Mouse (Mus musculus): ENCODE measurements around the gene Kcnk3. TPM values are rescaled to one million over a fixed set of nuclear protein-coding genes. Genes with fewer than 3 reads are reported as not detected.

Kcnk3 gene
- 0.16 and 0.31 TPM in 2 replicates for total RNA-seq (2012; rRNA removed)

DNA sequence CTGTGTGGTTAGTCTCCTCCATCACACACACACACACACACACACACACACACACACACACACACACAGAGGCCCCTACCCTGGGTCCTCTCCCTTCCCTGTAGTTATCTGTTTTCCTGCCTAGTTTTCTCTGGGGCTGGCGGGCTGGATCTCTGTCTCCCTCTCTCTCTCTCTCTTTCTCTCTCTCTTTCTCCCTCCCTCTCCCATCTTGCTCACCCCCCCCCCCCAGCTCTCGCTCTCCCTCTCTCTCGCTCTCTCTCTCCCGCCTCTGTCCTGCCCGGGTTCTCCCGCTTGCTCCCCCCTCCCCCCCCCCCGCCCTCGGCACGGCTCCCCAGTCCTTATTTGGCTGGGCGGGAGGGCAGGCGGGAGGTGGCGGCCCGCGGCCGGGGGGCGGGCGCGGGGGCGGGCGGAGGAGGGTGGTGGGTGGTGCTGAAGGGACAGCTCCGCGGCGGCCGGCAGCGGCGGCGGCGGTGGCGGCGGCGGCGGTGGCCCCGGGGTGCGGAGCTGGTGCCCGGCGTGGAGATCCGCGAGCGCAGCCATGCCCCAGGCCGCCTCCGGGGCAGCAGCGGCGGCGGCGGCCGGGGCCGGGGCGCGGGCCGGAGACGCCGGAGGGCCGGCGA lies at the start of gene Kcnk3:
Gene Kcnk3, plus strand, starts transcription at position 490 of the 620 bp plus-strand sequence.
- in situ Hi-C loops (cut with MboI; ENCODE audit: low sequenced_read_pairs in 2 of 2, unreplicated experiment in 2 of 2) = no loop called here
- DNase-seq (ENCODE audit: low read depth, low spot score) = no peak
- Histone ChIP-seq H3K4me1 (ENCODE audit: control insufficient read depth in 2 of 2, insufficient read depth in 2 of 2, low read length in 2 of 2, poor library complexity in 1 of 2) (peaks cover 0 to 4% of the 10 kb centered on the region in 2 experiments; a peak in 1 of 4 replicates), H3K27ac (ENCODE audit: insufficient read depth, low read depth, low read length, poor library complexity, severe bottlenecking) (no peak within 1 kb of the TSS), H3K4me3 (ENCODE audit: insufficient read depth in 1 of 2, low read depth in 1 of 2, low read length in 2 of 2, poor library complexity in 1 of 2, severe bottlenecking in 1 of 2) (peak within 1 kb of the TSS; percentile 56 to 69), H3K36me3 (ENCODE audit: control insufficient read depth, insufficient read depth, low read length, poor library complexity, severe bottlenecking) (no peaks in the 10 kb centered on the region), H3K9me3 (ENCODE audit: control insufficient read depth, insufficient read depth, low read depth, low read length) (no peaks in the 10 kb centered on the region), H3K9ac (ENCODE audit: insufficient read depth, low read depth, low read length, poor library complexity, severe bottlenecking) (0 out of 2 replicates have a peak within 1 kb of the TSS, but pooled peaks have one; percentile 22)
- TF ChIP-seq HCFC1 (IDR thresholded peaks at IDR 0.05; ENCODE audit: borderline replicate concordance, insufficient read depth, low read length) = no peak
- no peak for TF ChIP-seq ZC3H11A (IDR thresholded peaks at IDR 0.05; ENCODE audit: borderline replicate concordance, low read depth, low read length)

DNA sequence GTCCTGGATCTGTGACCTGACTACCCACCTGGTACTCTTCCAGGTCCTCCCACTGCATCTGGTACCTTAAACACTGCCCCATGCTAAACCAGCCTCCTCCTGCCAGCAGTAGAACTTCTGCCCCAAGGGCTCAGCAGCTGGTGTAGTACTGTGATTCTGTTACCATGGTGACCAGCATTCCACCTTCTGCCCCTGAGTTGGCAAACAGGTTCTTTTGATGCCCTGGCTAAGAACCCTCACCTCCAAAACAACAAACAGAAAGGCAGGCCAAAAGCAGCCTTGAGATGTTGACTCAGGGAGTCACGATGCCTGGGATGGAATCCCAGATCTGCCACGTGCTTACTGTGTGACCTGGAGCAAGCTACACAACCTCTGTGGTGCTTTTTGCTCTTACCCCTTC lies 42.3 kb upstream of the Kcnk3 start, which contains the start of gene Cib4:
Gene Cib4, minus strand, starts transcription at position 139 of the 400 bp plus-strand sequence.
- TF ChIP-seq MAFK (IDR thresholded peaks at IDR 0.05; ENCODE audit: insufficient read depth, low read depth, low read length) (no peak), HCFC1 (IDR thresholded peaks at IDR 0.05; ENCODE audit: borderline replicate concordance, insufficient read depth, low read length) (no peak), CHD2 (IDR thresholded peaks at IDR 0.05; ENCODE audit: low read depth, low read length) (no peak), ZC3H11A (IDR thresholded peaks at IDR 0.05; ENCODE audit: borderline replicate concordance, low read depth, low read length) (no peak), ZNF384 (IDR thresholded peaks at IDR 0.05; ENCODE audit: low read depth, low read length) (no peak)
- H3K4me3 ChIP-seq (ENCODE audit: insufficient read depth in 1 of 2, low read depth in 1 of 2, low read length in 2 of 2, poor library complexity in 1 of 2, severe bottlenecking in 1 of 2) = no peak within 1 kb of the TSS
- no peak within 1 kb of the TSS for H3K27ac ChIP-seq (ENCODE audit: insufficient read depth, low read depth, low read length, poor library complexity, severe bottlenecking)
- H3K36me3 ChIP-seq (ENCODE audit: control insufficient read depth, insufficient read depth, low read length, poor library complexity, severe bottlenecking) = no peaks in the 10 kb centered on the region
- H3K9ac ChIP-seq (ENCODE audit: insufficient read depth, low read depth, low read length, poor library complexity, severe bottlenecking) = no peak within 1 kb of the TSS
- 0 out of 4 replicates have a peak, but pooled peaks cover 0 to 2% of the 10 kb centered on the region in 2 experiments for H3K4me1 ChIP-seq (ENCODE audit: control insufficient read depth in 2 of 2, insufficient read depth in 2 of 2, low read length in 2 of 2, poor library complexity in 1 of 2)
- H3K9me3 ChIP-seq (ENCODE audit: control insufficient read depth, insufficient read depth, low read depth, low read length) = no peaks in the 10 kb centered on the region
- DNase-seq (ENCODE audit: low read depth, low spot score) = no peak
- in situ Hi-C loops (cut with MboI; ENCODE audit: low sequenced_read_pairs in 2 of 2, unreplicated experiment in 2 of 2) = no loop called here

DNA sequence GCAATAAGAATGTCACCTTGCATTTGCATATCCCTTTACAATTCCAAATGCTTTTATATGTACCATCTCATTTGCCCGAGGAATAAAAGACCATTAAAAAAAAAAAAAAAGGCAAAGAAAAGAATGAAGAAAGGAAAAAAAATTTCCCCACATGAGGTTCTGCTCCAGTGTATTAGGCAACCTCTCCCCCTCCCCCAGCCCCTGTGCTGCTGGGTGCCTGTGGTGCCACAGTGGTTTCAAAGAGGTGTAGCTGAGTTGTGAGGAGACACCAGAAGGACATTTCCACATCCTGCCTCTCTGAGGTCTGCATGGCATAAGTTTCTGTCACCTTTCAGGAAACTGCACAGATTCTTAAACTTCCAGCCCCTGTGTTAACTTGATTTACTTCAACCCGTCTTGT lies 39.3 kb upstream of the Kcnk3 start:
- TF ChIP-seq ZNF384 (IDR thresholded peaks at IDR 0.05; ENCODE audit: low read depth, low read length) = no peak
- no peak for TF ChIP-seq CHD2 (IDR thresholded peaks at IDR 0.05; ENCODE audit: low read depth, low read length)
- TF ChIP-seq ZC3H11A (IDR thresholded peaks at IDR 0.05; ENCODE audit: borderline replicate concordance, low read depth, low read length) = no peak
- TF ChIP-seq MAFK (IDR thresholded peaks at IDR 0.05; ENCODE audit: insufficient read depth, low read depth, low read length) = no peak
- no peak for TF ChIP-seq HCFC1 (IDR thresholded peaks at IDR 0.05; ENCODE audit: borderline replicate concordance, insufficient read depth, low read length)
- no peak overlapping the region for H3K9ac ChIP-seq (ENCODE audit: insufficient read depth, low read depth, low read length, poor library complexity, severe bottlenecking)
- no peak for DNase-seq (ENCODE audit: low read depth, low spot score)
- no peak overlapping the region for H3K27ac ChIP-seq (ENCODE audit: insufficient read depth, low read depth, low read length, poor library complexity, severe bottlenecking)
- in situ Hi-C loops (cut with MboI; ENCODE audit: low sequenced_read_pairs in 2 of 2, unreplicated experiment in 2 of 2) = no loop called here
- no peaks in the 10 kb centered on the region for H3K36me3 ChIP-seq (ENCODE audit: control insufficient read depth, insufficient read depth, low read length, poor library complexity, severe bottlenecking)
- H3K4me3 ChIP-seq (ENCODE audit: insufficient read depth in 1 of 2, low read depth in 1 of 2, low read length in 2 of 2, poor library complexity in 1 of 2, severe bottlenecking in 1 of 2) = no peak overlapping the region
- H3K9me3 ChIP-seq (ENCODE audit: control insufficient read depth, insufficient read depth, low read depth, low read length) = no peaks in the 10 kb centered on the region
- no peaks in the 10 kb centered on the region for H3K4me1 ChIP-seq (ENCODE audit: control insufficient read depth in 2 of 2, insufficient read depth in 2 of 2, low read length in 2 of 2, poor library complexity in 1 of 2)

DNA sequence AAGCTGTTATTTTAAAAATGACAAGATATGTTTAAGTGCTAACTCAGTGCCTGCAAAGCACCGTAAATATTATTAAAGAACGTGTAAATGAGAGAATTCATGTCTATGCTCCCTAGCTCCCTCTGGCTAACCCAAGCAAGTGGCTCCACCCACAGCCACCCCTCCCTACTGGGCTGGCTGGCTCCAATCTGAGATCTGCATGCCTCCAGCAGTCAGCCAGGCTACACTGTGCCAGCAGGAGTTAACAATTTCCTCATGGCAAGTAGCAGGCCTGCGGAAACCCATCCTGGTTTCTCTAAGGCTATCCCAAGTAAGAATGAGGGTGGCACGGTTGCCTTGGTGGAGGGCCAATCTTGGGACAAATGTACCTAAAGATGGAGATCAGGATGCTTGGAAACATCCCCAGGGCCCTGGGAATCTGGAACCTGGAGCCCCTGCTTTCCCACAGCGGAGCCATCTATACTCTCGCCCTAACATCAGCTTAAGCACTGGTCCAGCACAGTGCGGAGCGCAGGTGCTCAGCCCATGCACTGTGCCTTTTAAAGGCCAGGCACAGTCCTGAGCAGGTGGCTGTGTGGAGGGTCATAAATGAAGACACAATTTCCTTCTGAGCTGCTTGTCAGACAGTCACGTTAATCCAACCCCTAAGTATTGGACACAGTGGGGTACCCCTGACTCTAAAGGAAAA lies 37.5 kb upstream of the Kcnk3 start:
- TF ChIP-seq ZC3H11A (IDR thresholded peaks at IDR 0.05; ENCODE audit: borderline replicate concordance, low read depth, low read length) (no peak), ZNF384 (IDR thresholded peaks at IDR 0.05; ENCODE audit: low read depth, low read length) (no peak), MAFK (IDR thresholded peaks at IDR 0.05; ENCODE audit: insufficient read depth, low read depth, low read length) (no peak), CHD2 (IDR thresholded peaks at IDR 0.05; ENCODE audit: low read depth, low read length) (no peak), HCFC1 (IDR thresholded peaks at IDR 0.05; ENCODE audit: borderline replicate concordance, insufficient read depth, low read length) (no peak)
- Histone ChIP-seq H3K4me3 (ENCODE audit: insufficient read depth in 1 of 2, low read depth in 1 of 2, low read length in 2 of 2, poor library complexity in 1 of 2, severe bottlenecking in 1 of 2) (no peak overlapping the region), H3K36me3 (ENCODE audit: control insufficient read depth, insufficient read depth, low read length, poor library complexity, severe bottlenecking) (no peaks in the 10 kb centered on the region), H3K27ac (ENCODE audit: insufficient read depth, low read depth, low read length, poor library complexity, severe bottlenecking) (no peak overlapping the region), H3K4me1 (ENCODE audit: control insufficient read depth in 2 of 2, insufficient read depth in 2 of 2, low read length in 2 of 2, poor library complexity in 1 of 2) (no peaks in the 10 kb centered on the region), H3K9me3 (ENCODE audit: control insufficient read depth, insufficient read depth, low read depth, low read length) (no peaks in the 10 kb centered on the region), H3K9ac (ENCODE audit: insufficient read depth, low read depth, low read length, poor library complexity, severe bottlenecking) (no peak overlapping the region)
- in situ Hi-C loops (cut with MboI; ENCODE audit: low sequenced_read_pairs in 2 of 2, unreplicated experiment in 2 of 2) = no loop called here
- no peak for DNase-seq (ENCODE audit: low read depth, low spot score)
